Mouse (Mus musculus) thymus, adult 2 months (tissue): ENCODE results near the gene Cbarp.

Experiments
- CTCF ChIP-seq: fragments of 200-500 bp; IDR thresholded peaks from 2 replicates; pipeline ENCODE4 v1.5.1; 2012; ENCODE audit warnings: mild to moderate bottlenecking, control low read depth, low read length, moderate library complexity, borderline replicate concordance; ENCODE audit not compliant: control insufficient read depth, poor library complexity, insufficient read depth; ENCODE audit errors: extremely low read depth
- POLR2A ChIP-seq: fragments of 200-500 bp; IDR thresholded peaks from 2 replicates; pipeline ENCODE4 v1.6.1; 2012; ENCODE audit warnings: mild to moderate bottlenecking, low read length, control low read depth, moderate library complexity; ENCODE audit not compliant: control insufficient read depth, poor library complexity, insufficient read depth; ENCODE audit errors: extremely low read depth

DNA sequence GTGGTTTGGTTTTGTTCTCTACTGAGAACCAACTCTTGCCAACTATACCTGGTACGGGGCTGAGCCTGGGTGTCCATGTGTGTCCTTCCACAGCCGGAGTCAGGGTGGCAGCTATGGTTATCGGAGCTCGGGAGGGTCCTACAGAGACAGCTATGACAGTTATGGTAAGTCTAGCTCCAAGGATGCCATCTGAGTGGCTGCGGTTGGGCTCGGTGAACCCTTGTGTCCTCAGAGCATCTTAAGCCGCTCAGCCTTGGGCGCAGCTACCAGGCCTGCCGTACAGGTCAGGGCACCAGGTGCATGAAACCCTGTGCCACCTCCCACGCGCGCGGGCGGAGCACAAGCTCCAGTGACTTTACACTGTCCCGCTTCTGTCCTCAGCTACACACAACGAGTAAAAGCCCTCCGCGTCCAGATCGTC is 30.0 kb upstream of the Cbarp start:
- no peak for TF ChIP-seq POLR2A
- no peak for TF ChIP-seq CTCF
